Mouse (Mus musculus): ENCODE measurements around the gene Kcnip3. TPM values are rescaled to one million over a fixed set of nuclear protein-coding genes. Genes with fewer than 3 reads are reported as not detected.

The Kcnip3 gene
- polyA plus RNA-seq, 1 experiment from 2014 or later: 1.4 TPM

GRCm38 (mm10) chr2:127433487-127434295 lies 88.2 kb downstream of the Kcnip3 start:
- Histone ChIP-seq H3K36me3 (peaks cover 34% of the 10 kb centered on the region), H3K4me3 (no peak overlapping the region), H3K9me3 (no peaks in the 10 kb centered on the region), H3K4me2 (no peak overlapping the region), H3K4me1 (no peaks in the 10 kb centered on the region), H3K27me3 (replicated peaks) (peaks cover 11% of the 10 kb centered on the region; the same call in 1 of the 2 replicates), H3K9ac (no peak overlapping the region), H3K27ac (replicated peaks) (no peak overlapping the region)
- ATAC-seq (ENCODE audit: extremely low read depth, insufficient number of reproducible peaks, low FRiP score, low TSS enrichment): no peak
- 77% methylated on average over 9 of the region's 9 CpGs for WGBS

GRCm38 (mm10) chr2:127430238-127430637 lies 91.7 kb downstream of the Kcnip3 start:
- Histone ChIP-seq H3K9me3 (no peaks in the 10 kb centered on the region), H3K9ac (no peak overlapping the region), H3K4me3 (no peak overlapping the region), H3K27ac (replicated peaks) (no peak overlapping the region), H3K27me3 (replicated peaks) (peaks cover 11% of the 10 kb centered on the region; the same call in 1 of the 2 replicates), H3K4me2 (no peak overlapping the region), H3K4me1 (0 out of 2 replicates have a peak, but pooled peaks cover 3% of the 10 kb centered on the region), H3K36me3 (peaks cover 9% of the 10 kb centered on the region; the same call in 1 of the 2 replicates)
- 17% methylated on average over 3 of the region's 3 CpGs for WGBS
- no peak for ATAC-seq (ENCODE audit: extremely low read depth, insufficient number of reproducible peaks, low FRiP score, low TSS enrichment)

- no peak within 1 kb of the TSS for H3K4me2 ChIP-seq
- ATAC-seq (ENCODE audit: extremely low read depth, insufficient number of reproducible peaks, low FRiP score, low TSS enrichment): no peak
- no peak within 1 kb of the TSS for H3K9ac ChIP-seq
- H3K27me3 ChIP-seq (replicated peaks): no peaks in the 10 kb centered on the region
- H3K4me3 ChIP-seq: no peak within 1 kb of the TSS
- H3K9me3 ChIP-seq: no peaks in the 10 kb centered on the region
- no peaks in the 10 kb centered on the region for H3K36me3 ChIP-seq
- H3K4me1 ChIP-seq: 0 out of 2 replicates have a peak, but pooled peaks cover 3% of the 10 kb centered on the region
- H3K27ac ChIP-seq (replicated peaks): no peak within 1 kb of the TSS
- WGBS: 79% methylated on average over 17 of the region's 17 CpGs
These were observed 96.9 kb downstream of the Kcnip3 start, which contains the start of gene Gpat2 for GRCm38 (mm10) chr2:127424977-127425376. Gene Gpat2 (plus strand): TSS chr2:127425199.

GRCm38 (mm10) chr2:127418266-127418970 lies 103.5 kb downstream of the Kcnip3 start:
- WGBS: 61% methylated on average over 10 of the region's 10 CpGs
- Histone ChIP-seq H3K4me1 (0 out of 2 replicates have a peak, but pooled peaks cover 2% of the 10 kb centered on the region), H3K4me2 (no peak overlapping the region), H3K4me3 (no peak overlapping the region), H3K9me3 (no peaks in the 10 kb centered on the region), H3K9ac (no peak overlapping the region), H3K27me3 (replicated peaks) (peaks cover 7% of the 10 kb centered on the region; the same call in 1 of the 2 replicates), H3K27ac (replicated peaks) (no peak overlapping the region), H3K36me3 (no peaks in the 10 kb centered on the region)
- ATAC-seq (ENCODE audit: extremely low read depth, insufficient number of reproducible peaks, low FRiP score, low TSS enrichment): no peak

- Histone ChIP-seq H3K9ac (no peak overlapping the region), H3K9me3 (no peaks in the 10 kb centered on the region), H3K36me3 (no peaks in the 10 kb centered on the region), H3K4me1 (peaks cover 4% of the 10 kb centered on the region; the same call in 1 of the 2 replicates), H3K27me3 (replicated peaks) (peaks cover 7% of the 10 kb centered on the region; the same call in 1 of the 2 replicates), H3K27ac (replicated peaks) (no peak overlapping the region), H3K4me3 (no peak overlapping the region), H3K4me2 (no peak overlapping the region)
- ATAC-seq (ENCODE audit: extremely low read depth, insufficient number of reproducible peaks, low FRiP score, low TSS enrichment): no peak
- WGBS: 59% methylated on average over 3 of the region's 3 CpGs
These were observed 105.2 kb downstream of the Kcnip3 start for GRCm38 (mm10) chr2:127416706-127417105.

- peaks cover 7% of the 10 kb centered on the region; the same call in 1 of the 2 replicates for H3K27me3 ChIP-seq (replicated peaks)
- 55% methylated on average over 10 of the region's 10 CpGs for WGBS
- no peak overlapping the region for H3K9ac ChIP-seq
- no peak overlapping the region for H3K4me3 ChIP-seq
- H3K9me3 ChIP-seq: no peaks in the 10 kb centered on the region
- no peak overlapping the region for H3K27ac ChIP-seq (replicated peaks)
- H3K4me1 ChIP-seq: peaks cover 13% of the 10 kb centered on the region; the same call in 1 of the 2 replicates
- ATAC-seq (ENCODE audit: extremely low read depth, insufficient number of reproducible peaks, low FRiP score, low TSS enrichment): no peak
- H3K4me2 ChIP-seq: no peak overlapping the region
- no peaks in the 10 kb centered on the region for H3K36me3 ChIP-seq
These were observed 106.1 kb downstream of the Kcnip3 start for GRCm38 (mm10) chr2:127415806-127416205.

GRCm38 (mm10) chr2:127411126-127411525 lies 110.8 kb downstream of the Kcnip3 start:
- Histone ChIP-seq H3K9ac (no peak overlapping the region), H3K4me1 (peaks cover 13% of the 10 kb centered on the region; the same call in 1 of the 2 replicates), H3K27ac (replicated peaks) (no peak overlapping the region), H3K9me3 (no peaks in the 10 kb centered on the region), H3K4me3 (no peak overlapping the region), H3K36me3 (no peaks in the 10 kb centered on the region), H3K27me3 (replicated peaks) (peaks cover 5% of the 10 kb centered on the region; the same call in 1 of the 2 replicates), H3K4me2 (no peak overlapping the region)
- ATAC-seq (ENCODE audit: extremely low read depth, insufficient number of reproducible peaks, low FRiP score, low TSS enrichment): no peak; the same call in 1 of the 2 replicates
- WGBS: 58% methylated on average over 6 of the region's 6 CpGs

Other genes with a start within 250 kb of the Kcnip3 start
- gene Dusp2, start 185.9 kb downstream of the Kcnip3 start, polyA plus RNA-seq (2015; fragmentation: Nextera tagmentation; extraction: Ambion mirVana): 13.5 and 15.9 TPM in 2 replicates
- gene Astl, start 183.5 kb downstream of the Kcnip3 start, polyA plus RNA-seq (2015; fragmentation: Nextera tagmentation; extraction: Ambion mirVana): not detected in 2 replicates
- 1.6 and 1.8 TPM in 2 replicates for gene Adra2b, start 158.9 kb downstream of the Kcnip3 start, polyA plus RNA-seq (2015; fragmentation: Nextera tagmentation; extraction: Ambion mirVana)
- 0.41 and 0.45 TPM in 2 replicates for gene Gpat2, start 96.9 kb downstream of the Kcnip3 start, polyA plus RNA-seq (2015; fragmentation: Nextera tagmentation; extraction: Ambion mirVana)
- gene Fahd2a, start 77.5 kb downstream of the Kcnip3 start, polyA plus RNA-seq (2015; fragmentation: Nextera tagmentation; extraction: Ambion mirVana): 27.4 and 30.5 TPM in 2 replicates
- 0.10 and 0.19 TPM in 2 replicates for gene Prom2, start 19.4 kb upstream of the Kcnip3 start, polyA plus RNA-seq (2015; fragmentation: Nextera tagmentation; extraction: Ambion mirVana)
- gene Zfp661, start 65.0 kb upstream of the Kcnip3 start, polyA plus RNA-seq (2015; fragmentation: Nextera tagmentation; extraction: Ambion mirVana): 1.8 and 2.5 TPM in 2 replicates
- 123 and 136 TPM in 2 replicates for gene Mrps5, start 65.1 kb upstream of the Kcnip3 start, polyA plus RNA-seq (2015; fragmentation: Nextera tagmentation; extraction: Ambion mirVana)
- 1.6 and 2.0 TPM in 2 replicates for gene Mal, start 134.6 kb upstream of the Kcnip3 start, polyA plus RNA-seq (2015; fragmentation: Nextera tagmentation; extraction: Ambion mirVana)
- 5.4 and 5.9 TPM in 2 replicates for gene Mall, start 207.8 kb upstream of the Kcnip3 start, polyA plus RNA-seq (2015; fragmentation: Nextera tagmentation; extraction: Ambion mirVana)

Measured in heart, embryonic 13.5 days (tissue).